Mouse (Mus musculus) embryonic fibroblast, embryonic 13.5 days (primary cell): ENCODE measurements around the gene Cdh13.

ENCODE experiments used
- CTCF ChIP-seq: IDR thresholded peaks from 2 replicates; pipeline ENCODE4 v1.5.1; 2011; ENCODE audit warnings: mild to moderate bottlenecking, control low read depth, low read length, moderate library complexity, borderline replicate concordance; ENCODE audit not compliant: insufficient read depth
- POLR2A ChIP-seq: IDR thresholded peaks from 2 replicates; pipeline ENCODE4 v1.6.1; 2011; ENCODE audit warnings: low read depth, mild to moderate bottlenecking, control low read depth, low read length, moderate library complexity

DNA sequence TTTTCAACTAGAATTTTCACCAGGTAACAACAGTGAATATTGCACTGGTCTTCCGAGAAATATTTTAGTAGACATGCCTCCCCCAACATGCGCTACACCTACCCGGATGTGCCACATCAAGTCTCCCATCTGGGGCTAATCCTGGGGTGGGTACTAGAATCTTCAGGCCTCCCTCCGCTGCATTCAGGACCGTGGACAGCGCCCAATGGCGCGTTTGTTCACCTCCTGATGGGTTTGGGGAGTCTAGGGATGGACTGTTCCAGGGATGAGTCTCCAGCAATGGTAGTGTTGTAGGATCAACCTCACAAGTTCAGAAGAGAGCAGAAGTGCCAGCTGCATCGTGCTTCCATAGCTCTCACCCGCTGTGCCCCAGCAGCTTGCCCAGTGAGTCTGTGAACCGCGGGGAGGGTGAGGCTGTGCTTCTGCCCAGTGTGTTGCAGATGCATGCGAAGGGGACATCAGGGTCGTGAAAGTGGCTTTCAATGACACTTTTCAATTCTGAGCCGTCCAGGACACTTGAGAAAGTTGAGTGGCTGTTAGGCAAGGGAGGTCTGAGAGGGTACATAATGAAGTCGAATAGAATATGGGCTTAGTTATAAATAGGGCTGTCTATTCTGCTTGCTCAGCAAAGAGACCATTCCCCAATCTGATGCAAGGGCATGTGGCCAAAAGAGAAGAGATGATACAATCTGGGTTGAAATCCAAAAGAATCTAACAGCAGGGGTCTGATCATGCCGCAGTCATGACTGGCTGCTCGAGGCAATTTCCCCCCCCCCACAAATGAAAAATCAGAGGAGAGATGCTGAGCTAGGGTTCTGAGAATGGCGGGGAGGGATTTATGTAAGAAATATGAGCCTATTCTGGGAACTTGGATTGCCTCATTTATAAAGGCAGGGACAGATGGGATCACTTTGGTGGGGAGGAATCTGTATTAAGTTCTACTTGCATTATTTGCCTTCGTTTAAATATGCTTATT is 668.5 kb downstream of the Cdh13 start:
- no peak for TF ChIP-seq POLR2A
- no peak for TF ChIP-seq CTCF
